Mouse (Mus musculus): ENCODE measurements around the gene Camta1.

- TF ChIP-seq POLR2A (IDR thresholded peaks at IDR 0.05; ENCODE audit: low read depth, low read length) (no peak), CTCF (conservative IDR thresholded peaks at IDR 0.05; ENCODE audit: insufficient read depth, insufficient read length, low read depth, low read length) (no peak)
Observed at GRCm38 (mm10) chr4:151688206-151688605, 173.5 kb downstream of the Camta1 start.
